Mouse (Mus musculus): Measurements from ENCODE around the gene Cldnd2.

GRCm38 (mm10) chr7:43490182-43490584 lies 49.6 kb downstream of the Cldnd2 start:
- no peak for TF ChIP-seq GATA1 (IDR thresholded peaks at IDR 0.05; ENCODE audit: borderline replicate concordance, low read length)
- no peak for TF ChIP-seq FLI1 (IDR thresholded peaks at IDR 0.05; ENCODE audit: low read length)
